Mouse (Mus musculus): Measurements from ENCODE around the gene Fam110a. TPM values are rescaled to one million over a fixed set of nuclear protein-coding genes. Genes with fewer than 3 reads are reported as not detected.

Gene Fam110a
- total and polyA plus RNA-seq, 2 experiments from 2014 or later, result 25.4 to 36.5 TPM

DNA sequence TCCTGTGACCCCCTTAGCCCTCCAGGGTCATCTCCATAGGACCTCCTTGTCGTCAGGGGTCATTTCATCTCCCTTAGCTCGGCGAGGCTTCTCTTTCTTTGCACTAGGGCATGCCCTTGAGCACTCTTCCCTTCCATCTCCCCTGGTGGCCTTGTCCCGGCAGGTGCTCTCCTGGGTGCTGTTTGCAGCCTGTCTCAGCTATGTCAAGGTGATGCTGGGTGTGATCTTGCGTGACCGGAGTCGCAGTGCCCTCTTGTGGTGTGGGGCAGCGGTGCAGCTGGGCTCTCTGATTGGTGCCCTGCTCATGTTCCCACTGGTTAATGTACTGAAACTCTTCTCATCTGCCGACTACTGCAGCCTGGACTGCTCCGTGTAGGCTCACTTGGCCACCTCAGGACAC, 27.8 kb upstream of the Fam110a start:
- 65% methylated on average over 10 of the region's 10 CpGs for WGBS
- Histone ChIP-seq H3K27ac (no peak overlapping the region), H3K4me3 (ENCODE audit: low read length) (no peak overlapping the region), H3K27me3 (ENCODE audit: insufficient read depth, low read length) (no peaks in the 10 kb centered on the region), H3K4me1 (ENCODE audit: insufficient read depth, low read length) (peaks cover 7% of the 10 kb centered on the region; the same call in 1 of the 2 replicates), H3K4me2 (ENCODE audit: low read depth, low read length) (no peak overlapping the region), H3K9ac (replicated peaks; ENCODE audit: low read length) (no peak overlapping the region), H3K36me3 (ENCODE audit: insufficient read depth, low read length) (no peaks in the 10 kb centered on the region), H3K9me3 (ENCODE audit: low read length) (no peaks in the 10 kb centered on the region)
- DNase-seq (ENCODE audit: low spot score), result peak; percentile 34
- ATAC-seq, result peak; percentile 36; the same call in 1 of the 2 replicates
- peak; percentile 74 for TF ChIP-seq CTCF (IDR thresholded peaks at IDR 0.05; ENCODE audit: low read depth)

DNA sequence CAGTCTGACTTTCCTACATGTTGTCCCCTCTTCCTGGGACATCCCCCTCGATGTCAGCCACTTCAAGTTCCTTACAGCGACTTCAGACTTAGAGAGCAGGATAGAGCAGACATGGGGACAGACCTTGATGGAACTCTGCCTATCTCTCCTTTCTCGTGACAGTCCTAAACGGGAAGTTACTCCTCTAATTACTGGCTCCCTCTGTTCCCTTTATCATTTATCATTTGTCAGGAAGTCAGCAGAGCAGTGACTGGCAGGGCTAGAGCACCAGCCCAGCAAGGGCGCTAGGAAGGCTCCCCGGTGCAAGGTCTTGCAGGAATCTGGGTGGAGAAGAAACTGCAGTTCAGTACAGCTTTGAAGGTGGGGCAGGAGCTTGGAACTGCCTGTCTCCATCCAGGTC, 22.5 kb upstream of the Fam110a start:
- Histone ChIP-seq H3K9ac (replicated peaks; ENCODE audit: low read length) (no peak overlapping the region), H3K27me3 (ENCODE audit: insufficient read depth, low read length) (no peaks in the 10 kb centered on the region), H3K27ac (no peak overlapping the region), H3K4me2 (ENCODE audit: low read depth, low read length) (no peak overlapping the region), H3K4me1 (ENCODE audit: insufficient read depth, low read length) (no peaks in the 10 kb centered on the region), H3K36me3 (ENCODE audit: insufficient read depth, low read length) (no peaks in the 10 kb centered on the region), H3K9me3 (ENCODE audit: low read length) (no peaks in the 10 kb centered on the region), H3K4me3 (ENCODE audit: low read length) (no peak overlapping the region)
- TF ChIP-seq CTCF (IDR thresholded peaks at IDR 0.05; ENCODE audit: low read depth), result no peak
- no peak for DNase-seq (ENCODE audit: low spot score)
- WGBS, result 81% methylated on average over 6 of the region's 6 CpGs
- no peak for ATAC-seq

DNA sequence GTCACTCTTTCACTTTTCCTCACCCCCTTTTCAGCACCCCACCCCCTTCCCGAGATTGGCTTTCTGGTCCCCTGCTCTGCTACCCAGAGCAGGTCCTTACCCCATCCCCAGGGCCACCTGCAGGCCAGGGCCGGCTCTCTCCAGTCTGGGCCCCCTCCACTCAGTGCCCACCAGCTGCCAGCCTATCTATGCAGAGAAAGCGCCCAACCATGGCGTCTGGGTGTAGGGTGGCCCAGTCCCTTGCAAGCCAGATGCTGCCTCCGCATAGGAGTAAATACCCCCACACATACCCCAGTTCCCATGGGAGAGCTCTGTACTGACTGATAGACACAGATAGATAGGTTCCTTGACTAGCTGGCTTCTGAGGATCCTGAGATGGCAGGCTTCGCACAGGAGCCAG, 20.7 kb upstream of the Fam110a start:
- H3K27me3 ChIP-seq (ENCODE audit: insufficient read depth, low read length), result peaks cover 8% of the 10 kb centered on the region; the same call in 1 of the 2 replicates
- no peak for TF ChIP-seq CTCF (IDR thresholded peaks at IDR 0.05; ENCODE audit: low read depth)
- DNase-seq (ENCODE audit: low spot score) (no peak), ATAC-seq (peak; percentile 32; the same call in 1 of the 2 replicates)
- no peak overlapping the region for H3K4me2 ChIP-seq (ENCODE audit: low read depth, low read length)
- H3K36me3 ChIP-seq (ENCODE audit: insufficient read depth, low read length), result no peaks in the 10 kb centered on the region
- H3K9me3 ChIP-seq (ENCODE audit: low read length), result no peaks in the 10 kb centered on the region
- no peaks in the 10 kb centered on the region for H3K4me1 ChIP-seq (ENCODE audit: insufficient read depth, low read length)
- no peak overlapping the region for H3K9ac ChIP-seq (replicated peaks; ENCODE audit: low read length)
- H3K27ac ChIP-seq, result no peak overlapping the region
- no peak overlapping the region for H3K4me3 ChIP-seq (ENCODE audit: low read length)
- 46% methylated on average over 6 of the region's 6 CpGs for WGBS

DNA sequence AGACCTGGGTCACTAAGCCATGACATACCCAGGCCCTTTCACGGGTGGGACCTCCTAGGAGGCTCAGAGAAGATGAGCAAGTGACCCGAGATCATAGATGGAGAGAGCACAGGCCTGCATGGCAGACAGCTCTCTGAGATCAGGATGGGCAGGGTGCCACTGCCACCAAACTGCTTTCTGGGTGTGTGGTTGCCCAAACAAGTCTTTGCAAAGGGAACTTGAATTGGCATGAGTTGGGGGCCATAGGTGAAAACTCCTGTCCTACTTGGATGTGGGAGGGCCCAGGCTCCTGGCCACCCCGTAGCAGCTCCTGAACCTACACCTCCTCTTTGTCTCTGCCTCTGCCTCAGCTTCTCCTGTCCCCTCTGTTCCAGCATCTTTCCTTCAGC, 20.3 kb upstream of the Fam110a start:
- no peak for TF ChIP-seq CTCF (IDR thresholded peaks at IDR 0.05; ENCODE audit: low read depth)
- 54% methylated on average over 3 of the region's 3 CpGs for WGBS
- ATAC-seq (no peak), DNase-seq (ENCODE audit: low spot score) (no peak)
- Histone ChIP-seq H3K27ac (no peak overlapping the region), H3K9me3 (ENCODE audit: low read length) (no peaks in the 10 kb centered on the region), H3K9ac (replicated peaks; ENCODE audit: low read length) (no peak overlapping the region), H3K36me3 (ENCODE audit: insufficient read depth, low read length) (no peaks in the 10 kb centered on the region), H3K27me3 (ENCODE audit: insufficient read depth, low read length) (peaks cover 8% of the 10 kb centered on the region; the same call in 1 of the 2 replicates), H3K4me3 (ENCODE audit: low read length) (no peak overlapping the region), H3K4me2 (ENCODE audit: low read depth, low read length) (no peak overlapping the region), H3K4me1 (ENCODE audit: insufficient read depth, low read length) (no peaks in the 10 kb centered on the region)

- WGBS, result 15% methylated on average over 20 of the region's 20 CpGs
- DNase-seq (ENCODE audit: low spot score) (no peak), ATAC-seq (no peak)
Observed at GRCm38 (mm10) chr2:151999669-152000290, 19.8 kb upstream of the Fam110a start.

GRCm38 (mm10) chr2:151998932-151999331, 18.9 kb upstream of the Fam110a start:
- 79% methylated on average over 4 of the region's 4 CpGs for WGBS
- Histone ChIP-seq H3K27me3 (ENCODE audit: insufficient read depth, low read length) (peaks cover 8% of the 10 kb centered on the region; the same call in 1 of the 2 replicates), H3K4me2 (ENCODE audit: low read depth, low read length) (no peak overlapping the region), H3K9ac (replicated peaks; ENCODE audit: low read length) (no peak overlapping the region), H3K4me1 (ENCODE audit: insufficient read depth, low read length) (no peaks in the 10 kb centered on the region), H3K4me3 (ENCODE audit: low read length) (no peak overlapping the region), H3K9me3 (ENCODE audit: low read length) (no peaks in the 10 kb centered on the region), H3K36me3 (ENCODE audit: insufficient read depth, low read length) (no peaks in the 10 kb centered on the region), H3K27ac (no peak overlapping the region)
- DNase-seq (ENCODE audit: low spot score), result no peak
- no peak for TF ChIP-seq CTCF (IDR thresholded peaks at IDR 0.05; ENCODE audit: low read depth)
- no peak for ATAC-seq

More at GRCm38 (mm10) chr2:151999669-152000290, 19.8 kb upstream of the Fam110a start:
- Histone ChIP-seq H3K27me3 (ENCODE audit: insufficient read depth, low read length) (peaks cover 8% of the 10 kb centered on the region; the same call in 1 of the 2 replicates), H3K9ac (replicated peaks; ENCODE audit: low read length) (no peak overlapping the region), H3K9me3 (ENCODE audit: low read length) (no peaks in the 10 kb centered on the region), H3K4me1 (ENCODE audit: insufficient read depth, low read length) (no peaks in the 10 kb centered on the region), H3K4me2 (ENCODE audit: low read depth, low read length) (0 out of 2 replicates have a peak overlapping the region, but pooled peaks have one; percentile 7), H3K27ac (no peak overlapping the region), H3K36me3 (ENCODE audit: insufficient read depth, low read length) (no peaks in the 10 kb centered on the region), H3K4me3 (ENCODE audit: low read length) (no peak overlapping the region)
- TF ChIP-seq CTCF (IDR thresholded peaks at IDR 0.05; ENCODE audit: low read depth), result no peak

- Histone ChIP-seq H3K36me3 (ENCODE audit: insufficient read depth, low read length) (no peaks in the 10 kb centered on the region), H3K4me2 (ENCODE audit: low read depth, low read length) (no peak overlapping the region), H3K4me3 (ENCODE audit: low read length) (no peak overlapping the region), H3K27ac (no peak overlapping the region), H3K27me3 (ENCODE audit: insufficient read depth, low read length) (peaks cover 8% of the 10 kb centered on the region; the same call in 1 of the 2 replicates), H3K4me1 (ENCODE audit: insufficient read depth, low read length) (no peaks in the 10 kb centered on the region), H3K9me3 (ENCODE audit: low read length) (no peaks in the 10 kb centered on the region), H3K9ac (replicated peaks; ENCODE audit: low read length) (no peak overlapping the region)
- no peak for ATAC-seq
- TF ChIP-seq CTCF (IDR thresholded peaks at IDR 0.05; ENCODE audit: low read depth), result no peak
- 65% methylated on average over 9 of the region's 9 CpGs for WGBS
- DNase-seq (ENCODE audit: low spot score), result no peak
Observed at GRCm38 (mm10) chr2:151998505-151998899, 18.5 kb upstream of the Fam110a start.

Measured in hindbrain, postnatal 0 days (tissue).